Mouse (Mus musculus): ENCODE results near the gene Top2b.

DNA sequence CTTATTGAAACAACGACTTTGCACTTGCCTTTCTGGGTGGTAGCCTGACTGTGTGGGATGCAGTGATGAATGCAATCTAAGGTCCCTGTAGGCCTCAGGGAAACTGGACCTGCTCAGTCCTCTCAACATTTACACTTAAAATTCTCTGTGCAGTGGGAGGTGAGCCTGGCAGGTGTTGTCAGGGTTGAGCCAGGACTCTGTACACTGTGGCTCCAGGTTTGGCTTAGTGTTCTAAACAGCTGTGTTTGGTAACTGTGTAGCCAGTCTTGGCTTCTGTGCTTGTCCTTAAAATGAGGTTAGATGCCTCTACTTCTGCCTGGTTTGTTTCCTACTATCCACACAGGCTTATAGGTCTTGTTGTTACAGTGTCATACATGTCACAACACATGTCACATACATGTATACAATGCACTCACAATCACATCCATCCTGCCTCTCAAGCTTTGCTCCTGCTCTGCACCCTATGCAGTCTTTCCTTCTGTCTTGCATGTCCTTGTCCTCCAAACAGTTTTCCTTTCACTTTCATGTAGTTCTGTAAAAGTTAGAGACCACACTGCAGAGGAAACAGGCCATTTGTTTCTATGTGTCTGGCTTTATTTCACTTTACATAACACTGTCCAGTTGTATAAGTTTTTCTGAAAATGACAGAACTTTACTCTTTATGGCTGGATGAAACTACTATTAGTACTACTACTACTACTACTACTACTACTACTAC, 113.8 kb downstream of the Top2b start:
- no peak for TF ChIP-seq ZNF384 (IDR thresholded peaks at IDR 0.05; ENCODE audit: low read depth, low read length)
- TF ChIP-seq ZC3H11A (IDR thresholded peaks at IDR 0.05; ENCODE audit: borderline replicate concordance, low read depth, low read length): no peak
- TF ChIP-seq MAFK (IDR thresholded peaks at IDR 0.05; ENCODE audit: insufficient read depth, low read depth, low read length): no peak

Measured in ES-E14 (cell line).